11 mouse cellular contexts compared by ENCODE assay signal in genomic region chr19:5878916-5879315, GRCm38 (mm10). TPM values are rescaled to one million over a fixed set of nuclear protein-coding genes. Genes with fewer than 3 reads are reported as not detected.
A peak's percentile ranks its signal among the peaks of the same experiment; 100 is the strongest.
DNase-seq lines count a peak whose midpoint lies in the region; ATAC-seq and TF ChIP-seq lines count a peak whose summit lies in the region.
"Had no signal": no experiment of that assay in that cellular context is flagged by ENCODE, and none has a peak within 500 bp of the region (broad histone marks: within the 10 kb centered on the region; RNA-seq: fewer than 3 reads in every experiment).

No protein-coding gene starts in this region.

- no peak for ATAC-seq in kidney, embryonic 16.5 days (ENCODE audit: low FRiP score, low TSS enrichment)
- no peak for ATAC-seq in liver, embryonic 14.5 days (ENCODE audit: insufficient read depth)
- ATAC-seq: forebrain, embryonic 16.5 days had no signal

- no peak for DNase-seq in gastrocnemius, adult 2 months
- no peak for DNase-seq in gastrocnemius, adult 8-10 months (ENCODE audit: low spot score in 2 of 2)
- DNase-seq in kidney, adult 11 months = no peak
- DNase-seq in MEL (ENCODE audit: low read depth, low spot score) = no peak
- DNase-seq in liver, embryonic 14.5 days (ENCODE audit: low read depth in 3 of 3, low spot score in 3 of 3) = no peak
- DNase-seq in right cerebral cortex, postnatal 4 days = no peak
- no peak for DNase-seq in urinary bladder, postnatal 10 days (ENCODE audit: low spot score)

- TF ChIP-seq RAD21 in MEL (IDR thresholded peaks at IDR 0.05; ENCODE audit: low read depth, low read length) = no peak

- peak overlapping the region; percentile 68 for H3K4me3 ChIP-seq in gastrocnemius, adult 2 months
- peak overlapping the region; percentile 17; the same call in 1 of the 2 replicates for H3K4me3 ChIP-seq in kidney, embryonic 16.5 days (ENCODE audit: low read length)
- H3K4me3 ChIP-seq in MEL (ENCODE audit: control insufficient read depth in 1 of 2, insufficient read depth in 1 of 2, low read depth in 2 of 2, low read length in 2 of 2) = peak overlapping the region; percentile 57 to 59
- H3K4me3 ChIP-seq in liver, embryonic 14.5 days (ENCODE audit: insufficient read depth in 1 of 2, low read depth in 2 of 2, low read length in 2 of 2) = peak overlapping the region; percentile 35 to 38; a peak in 1 of 4 replicates
- H3K4me3 ChIP-seq: limb, embryonic 13.5 days had no signal

- peak overlapping the region; percentile 31 for H3K9ac ChIP-seq in kidney, embryonic 16.5 days (replicated peaks; ENCODE audit: low read length)
- peak overlapping the region; percentile 75 for H3K9ac ChIP-seq in MEL (ENCODE audit: control insufficient read depth, low read depth, low read length, poor library complexity, severe bottlenecking)
- H3K9ac ChIP-seq in liver, embryonic 14.5 days (replicated peaks) = no peak overlapping the region

- no peaks in the 10 kb centered on the region for H3K36me3 ChIP-seq in kidney, embryonic 16.5 days (ENCODE audit: insufficient read depth, low read length)
- H3K36me3 ChIP-seq in MEL (ENCODE audit: control insufficient read depth in 1 of 2, insufficient read depth in 2 of 2, low read length in 2 of 2) = peaks cover 0 to 23% of the 10 kb centered on the region in 2 experiments; a peak in 2 of 4 replicates
- H3K36me3 ChIP-seq in liver, embryonic 14.5 days (replicated peaks; ENCODE audit: control insufficient read depth, insufficient read depth, low read depth) = no peaks in the 10 kb centered on the region
- H3K36me3 ChIP-seq: limb, embryonic 13.5 days had no signal

- TF ChIP-seq CTCF in gastrocnemius, adult 2 months (IDR thresholded peaks at IDR 0.05) = no peak
- no peak for TF ChIP-seq CTCF in MEL (IDR thresholded peaks at IDR 0.05 in 2 of 3, conservative IDR thresholded peaks at IDR 0.05 in 1 of 3; ENCODE audit: control insufficient read depth in 1 of 3, insufficient read depth in 1 of 3, low read depth in 2 of 3, low read length in 3 of 3, poor library complexity in 1 of 3, severe bottlenecking in 1 of 3)
- TF ChIP-seq CTCF in liver, embryonic 14.5 days (IDR thresholded peaks at IDR 0.05; ENCODE audit: low read depth) = no peak

- no peaks in the 10 kb centered on the region for H3K27me3 ChIP-seq in kidney, embryonic 16.5 days (ENCODE audit: insufficient read depth, low read length)
- H3K27me3 ChIP-seq in MEL (ENCODE audit: control insufficient read depth in 1 of 2, insufficient read depth in 2 of 2, low read length in 2 of 2) = no peaks in the 10 kb centered on the region
- no peaks in the 10 kb centered on the region for H3K27me3 ChIP-seq in liver, embryonic 14.5 days (ENCODE audit: control insufficient read depth, insufficient read depth, low read length)
- H3K27me3 ChIP-seq: limb, embryonic 13.5 days had no signal

- peaks cover 20% of the 10 kb centered on the region for H3K79me2 ChIP-seq in MEL (ENCODE audit: control insufficient read depth, insufficient read depth, low read length, poor library complexity)

- H3K4me2 ChIP-seq in kidney, embryonic 16.5 days (replicated peaks; ENCODE audit: low read depth, low read length) = peak overlapping the region; percentile 45
- peak overlapping the region; percentile 32 for H3K4me2 ChIP-seq in liver, embryonic 14.5 days (ENCODE audit: low read depth)

- no peaks in the 10 kb centered on the region for H3K9me3 ChIP-seq in kidney, embryonic 16.5 days (ENCODE audit: low read length)
- H3K9me3 ChIP-seq in MEL (replicated peaks; ENCODE audit: insufficient read depth, low read length) = no peaks in the 10 kb centered on the region
- H3K9me3 ChIP-seq in liver, embryonic 14.5 days (ENCODE audit: control insufficient read depth, low read length) = no peaks in the 10 kb centered on the region
- H3K9me3 ChIP-seq: limb, embryonic 13.5 days had no signal

- H3K27ac ChIP-seq in gastrocnemius, adult 2 months = peak overlapping the region; percentile 84; the same call in 1 of the 2 replicates
- H3K27ac ChIP-seq in kidney, embryonic 16.5 days (ENCODE audit: low read length) = peak overlapping the region; percentile 78
- no peak overlapping the region for H3K27ac ChIP-seq in MEL (ENCODE audit: control insufficient read depth, low read depth, low read length)
- no peak overlapping the region for H3K27ac ChIP-seq in liver, embryonic 14.5 days
- H3K27ac ChIP-seq: limb, embryonic 13.5 days had no signal

- no peak for TF ChIP-seq EP300 in MEL (IDR thresholded peaks at IDR 0.05; ENCODE audit: low read depth in 1 of 2, low read length in 2 of 2)
- no peak for TF ChIP-seq EP300 in liver, embryonic 14.5 days (IDR thresholded peaks at IDR 0.05; ENCODE audit: low read depth)

- 80% methylated on average over 3 of the region's 3 CpGs for WGBS in kidney, embryonic 16.5 days
- WGBS in liver, embryonic 14.5 days (ENCODE audit: insufficient replicate concordance) = 60% methylated on average over 3 of the region's 3 CpGs

- peaks cover 30% of the 10 kb centered on the region for H3K4me1 ChIP-seq in kidney, embryonic 16.5 days (ENCODE audit: insufficient read depth, low read length)
- peaks cover 9 to 37% of the 10 kb centered on the region in 2 experiments for H3K4me1 ChIP-seq in MEL (ENCODE audit: control insufficient read depth in 1 of 2, insufficient read depth in 2 of 2, low read length in 2 of 2)
- H3K4me1 ChIP-seq in liver, embryonic 14.5 days (replicated peaks; ENCODE audit: control insufficient read depth in 2 of 2, insufficient read depth in 2 of 2, low read length in 1 of 2) = peaks cover 16 to 28% of the 10 kb centered on the region in 2 experiments

- intact Hi-C loops in gastrocnemius, adult 2 months (cut with DNase I) = loop anchor here (2.0 kb wide), 1 partner anchor 86 kb away; no protein-coding TSS in a partner anchor

- TF ChIP-seq POLR2A in MEL (IDR thresholded peaks at IDR 0.05; ENCODE audit: control insufficient read depth in 1 of 2, insufficient read depth in 1 of 2, low read depth in 1 of 2, low read length in 2 of 2, poor library complexity in 1 of 2) = no peak

TF ChIP-seq in MEL, 35 proteins besides CTCF, POLR2A, EP300 and RAD21 (continues in another document):
- TF ChIP-seq MAZ (IDR thresholded peaks at IDR 0.05; ENCODE audit: low read depth, low read length) (no peak), BHLHE40 (IDR thresholded peaks at IDR 0.05; ENCODE audit: borderline replicate concordance, low read depth, low read length) (no peak), HCFC1 (IDR thresholded peaks at IDR 0.05; ENCODE audit: low read depth, low read length) (no peak), KAT2A (conservative IDR thresholded peaks at IDR 0.05; ENCODE audit: low read depth, low read length) (no peak), USF2 (IDR thresholded peaks at IDR 0.05; ENCODE audit: borderline replicate concordance in 1 of 2, insufficient read depth in 1 of 2, low read depth in 1 of 2, low read length in 2 of 2) (no peak)

RNA-seq across cellular contexts. Expression of gene Slc25a45, which starts 1.3 kb away (rescaled TPM):
- total RNA-seq in gastrocnemius, adult 2 months (2021) = under 1 TPM; 0.79 to 0.84 TPM
- total RNA-seq in gastrocnemius, adult 8-10 months (2022) = 1 to 10 TPM in 3 of 4 experiments, under 1 TPM in 1; 0.80 to 1.3 (median 1.1) TPM
- polyA plus RNA-seq in kidney, embryonic 16.5 days (2015; fragmentation: Nextera tagmentation; extraction: Ambion mirVana) = 14.8 and 15.7 TPM in 2 replicates
- 20.7 and 23.5 TPM in 2 replicates for total RNA-seq in MEL (2012; rRNA removed)
- 10 to 100 TPM in 1 of 2 experiments, not detected in 1; 30.7 TPM for polyA plus RNA-seq in MEL (2012; ENCODE audit: insufficient read depth in 1 of 2, insufficient read length in 2 of 2, low read depth in 1 of 2, low replicate concordance in 2 of 2, missing spikeins in 1 of 2)
- 5.3 and 5.8 TPM in 2 replicates for polyA plus RNA-seq in liver, embryonic 14.5 days (2012; rRNA removed)
- 3.2 and 4.6 TPM in 2 replicates for polyA plus RNA-seq in liver, embryonic 14.5 days (2014; fragmentation: Nextera tagmentation; extraction: Ambion mirVana)

RNA-seq across cellular contexts. Expression of gene Frmd8, which starts 3.8 kb away (rescaled TPM):
- total RNA-seq in gastrocnemius, adult 2 months (2021) = 1 to 10 TPM; 3.4 to 4.0 TPM
- total RNA-seq in gastrocnemius, adult 8-10 months (2022) = 1 to 10 TPM; 2.7 to 4.5 (median 3.0) TPM
- polyA plus RNA-seq in kidney, embryonic 16.5 days (2015; fragmentation: Nextera tagmentation; extraction: Ambion mirVana) = 50.6 and 52.9 TPM in 2 replicates
- 20.8 and 22.8 TPM in 2 replicates for total RNA-seq in MEL (2012; rRNA removed)
- polyA plus RNA-seq in MEL (2012; ENCODE audit: insufficient read depth in 1 of 2, insufficient read length in 2 of 2, low read depth in 1 of 2, low replicate concordance in 2 of 2, missing spikeins in 1 of 2) = 10 to 100 TPM in 1 of 2 experiments, not detected in 1; 34.4 TPM
- polyA plus RNA-seq in liver, embryonic 14.5 days (2012; rRNA removed) = 5.9 and 6.7 TPM in 2 replicates
- 6.6 and 8.4 TPM in 2 replicates for polyA plus RNA-seq in liver, embryonic 14.5 days (2014; fragmentation: Nextera tagmentation; extraction: Ambion mirVana)

RNA-seq across cellular contexts. Expression of gene Tigd3, which starts 15.0 kb away (rescaled TPM):
- under 1 TPM; 0.10 to 0.20 TPM for total RNA-seq in gastrocnemius, adult 2 months (2021)
- under 1 TPM; 0.12 to 0.34 (median 0.26) TPM for total RNA-seq in gastrocnemius, adult 8-10 months (2022)
- polyA plus RNA-seq in kidney, embryonic 16.5 days (2015; fragmentation: Nextera tagmentation; extraction: Ambion mirVana) = 3.7 and 4.4 TPM in 2 replicates
- total RNA-seq in MEL (2012; rRNA removed) = 1.9 and 2.1 TPM in 2 replicates
- 1 to 10 TPM in 1 of 2 experiments, not detected in 1; 2.2 TPM for polyA plus RNA-seq in MEL (2012; ENCODE audit: insufficient read depth in 1 of 2, insufficient read length in 2 of 2, low read depth in 1 of 2, low replicate concordance in 2 of 2, missing spikeins in 1 of 2)
- polyA plus RNA-seq in liver, embryonic 14.5 days (2012; rRNA removed) = 2.2 and 2.4 TPM in 2 replicates
- polyA plus RNA-seq in liver, embryonic 14.5 days (2014; fragmentation: Nextera tagmentation; extraction: Ambion mirVana) = 1.1 TPM in 2 replicates

RNA-seq across cellular contexts. Expression of gene Dpf2, which starts 33.9 kb away (rescaled TPM):
- 10 to 100 TPM; 87.8 to 88.4 TPM for total RNA-seq in gastrocnemius, adult 2 months (2021)
- 10 to 100 TPM; 70.5 to 97.8 (median 77.4) TPM for total RNA-seq in gastrocnemius, adult 8-10 months (2022)
- 185 and 188 TPM in 2 replicates for polyA plus RNA-seq in kidney, embryonic 16.5 days (2015; fragmentation: Nextera tagmentation; extraction: Ambion mirVana)
- 45.7 and 58.6 TPM in 2 replicates for total RNA-seq in MEL (2012; rRNA removed)
- 100 to 1,000 TPM; 133 to 166 TPM for polyA plus RNA-seq in MEL (2012; ENCODE audit: insufficient read depth in 1 of 2, insufficient read length in 2 of 2, low read depth in 1 of 2, low replicate concordance in 2 of 2, missing spikeins in 1 of 2)
- polyA plus RNA-seq in liver, embryonic 14.5 days (2012; rRNA removed) = 35.3 and 36.0 TPM in 2 replicates
- polyA plus RNA-seq in liver, embryonic 14.5 days (2014; fragmentation: Nextera tagmentation; extraction: Ambion mirVana) = 45.1 and 54.5 TPM in 2 replicates

RNA-seq across cellular contexts. Expression of gene Cdc42ep2, which starts 45.7 kb away (rescaled TPM):
- total RNA-seq in gastrocnemius, adult 2 months (2021) = 10 to 100 TPM in 1 of 2 experiments, 1 to 10 TPM in 1; 8.2 to 14.3 TPM
- 1 to 10 TPM; 8.6 to 9.9 (median 8.7) TPM for total RNA-seq in gastrocnemius, adult 8-10 months (2022)
- 16.5 and 17.3 TPM in 2 replicates for polyA plus RNA-seq in kidney, embryonic 16.5 days (2015; fragmentation: Nextera tagmentation; extraction: Ambion mirVana)
- 0.75 and 1.1 TPM in 2 replicates for total RNA-seq in MEL (2012; rRNA removed)
- polyA plus RNA-seq in MEL (2012; ENCODE audit: insufficient read depth in 1 of 2, insufficient read length in 2 of 2, low read depth in 1 of 2, low replicate concordance in 2 of 2, missing spikeins in 1 of 2) = 1 to 10 TPM in 1 of 2 experiments, not detected in 1; 1.7 TPM
- 2.2 and 2.3 TPM in 2 replicates for polyA plus RNA-seq in liver, embryonic 14.5 days (2012; rRNA removed)
- 1.6 and 2.1 TPM in 2 replicates for polyA plus RNA-seq in liver, embryonic 14.5 days (2014; fragmentation: Nextera tagmentation; extraction: Ambion mirVana)
- total RNA-seq: granulocyte monocyte progenitor cell, adult 5-6 weeks had no signal

Comparison
In these comparisons a context has a peak if more than half of its experiments do, and no peak if none do; other contexts are left out.
1. H3K27ac ChIP-seq: peak in gastrocnemius, adult 2 months (single experiment) and kidney, embryonic 16.5 days (single experiment); none in MEL (single experiment) and liver, embryonic 14.5 days (single experiment).
2. H3K4me3 ChIP-seq: peak in every context shown above with its lines; median percentile 68 in gastrocnemius, adult 2 months; 58 in MEL; 36 in liver, embryonic 14.5 days; 17 in kidney, embryonic 16.5 days.